Mouse (Mus musculus): ENCODE measurements around the gene Ykt6. TPM values are rescaled to one million over a fixed set of nuclear protein-coding genes. Genes with fewer than 3 reads are reported as not detected.
"Not testable (repeated sequence)": the region's sequence is repeated elsewhere in the genome, so short reads cannot be mapped to it uniquely, and the experiment has no call there.

The Ykt6 gene
- polyA plus RNA-seq, 1 experiment from 2014 or later = 39.1 TPM

DNA sequence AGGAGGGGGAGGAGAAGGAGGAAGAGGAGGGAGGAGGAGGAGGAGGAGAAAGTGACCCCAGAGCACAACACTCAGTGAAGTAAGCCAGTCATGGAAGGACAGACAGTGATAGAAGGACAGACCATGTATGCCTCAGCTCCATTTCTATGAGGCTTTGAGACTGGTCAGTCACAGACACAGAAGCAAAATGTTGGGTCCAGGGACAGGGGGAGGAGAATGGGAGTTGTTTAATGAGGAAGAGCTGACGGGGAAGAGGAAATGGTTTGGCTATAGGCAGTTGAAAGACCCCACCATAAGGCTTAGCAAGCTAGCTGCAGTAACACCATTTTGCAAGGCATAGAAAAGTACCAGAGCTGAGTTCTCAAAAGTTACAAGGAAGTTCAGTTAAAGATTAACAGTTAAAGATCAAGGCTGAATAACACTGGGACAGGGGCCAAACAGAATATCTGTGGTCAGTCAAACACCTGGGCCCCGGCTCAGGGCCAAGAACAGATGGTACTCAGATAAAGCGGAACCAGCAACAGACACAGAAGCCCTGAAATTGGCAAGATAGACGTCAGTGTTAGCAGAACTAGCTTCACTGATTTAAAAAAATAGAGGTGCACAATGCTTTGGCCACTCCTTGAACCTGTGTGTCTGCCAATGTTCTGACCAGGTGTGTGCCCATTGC is 50.0 kb downstream of the Ykt6 start:
- H3K4me3 ChIP-seq (ENCODE audit: low read depth, low read length); ATAC-seq (ENCODE audit: low read depth); H3K4me1 ChIP-seq (ENCODE audit: control insufficient read depth, insufficient read depth, low read length); H3K4me2 ChIP-seq (ENCODE audit: low read depth, low read length); H3K27me3 ChIP-seq (ENCODE audit: control insufficient read depth, insufficient read depth, low read length); H3K9ac ChIP-seq (replicated peaks; ENCODE audit: low read depth, low read length); H3K27ac ChIP-seq (ENCODE audit: low read depth, low read length); H3K36me3 ChIP-seq (ENCODE audit: control insufficient read depth, insufficient read depth, low read length); H3K9me3 ChIP-seq (ENCODE audit: control insufficient read depth, low read length): not testable (repeated sequence)
- 47% methylated on average over 1 of the region's 4 CpGs for WGBS

DNA sequence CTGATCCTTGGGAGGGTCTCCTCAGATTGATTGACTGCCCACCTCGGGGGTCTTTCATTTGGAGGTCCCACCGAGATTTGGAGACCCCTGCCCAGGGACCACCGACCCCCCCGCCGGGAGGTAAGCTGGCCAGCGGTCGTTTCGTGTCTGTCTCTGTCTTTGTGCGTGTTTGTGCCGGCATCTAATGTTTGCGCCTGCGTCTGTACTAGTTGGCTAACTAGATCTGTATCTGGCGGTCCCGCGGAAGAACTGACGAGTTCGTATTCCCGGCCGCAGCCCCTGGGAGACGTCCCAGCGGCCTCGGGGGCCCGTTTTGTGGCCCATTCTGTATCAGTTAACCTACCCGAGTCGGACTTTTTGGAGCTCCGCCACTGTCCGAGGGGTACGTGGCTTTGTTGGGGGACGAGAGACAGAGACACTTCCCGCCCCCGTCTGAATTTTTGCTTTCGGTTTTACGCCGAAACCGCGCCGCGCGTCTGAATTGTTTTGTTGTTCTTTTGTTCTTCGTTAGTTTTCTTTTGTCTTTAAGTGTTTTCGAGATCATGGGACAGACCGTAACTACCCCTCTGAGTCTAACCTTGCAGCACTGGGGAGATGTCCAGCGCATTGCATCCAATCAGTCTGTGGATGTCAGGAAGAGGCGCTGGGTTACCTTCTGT is 51.0 kb downstream of the Ykt6 start:
- H3K36me3 ChIP-seq (ENCODE audit: control insufficient read depth, insufficient read depth, low read length); H3K27ac ChIP-seq (ENCODE audit: low read depth, low read length); ATAC-seq (ENCODE audit: low read depth); H3K27me3 ChIP-seq (ENCODE audit: control insufficient read depth, insufficient read depth, low read length); H3K9me3 ChIP-seq (ENCODE audit: control insufficient read depth, low read length); H3K4me1 ChIP-seq (ENCODE audit: control insufficient read depth, insufficient read depth, low read length): not testable (repeated sequence)
- Histone ChIP-seq H3K9ac (replicated peaks; ENCODE audit: low read depth, low read length) (peak overlapping the region; percentile 34; the same call in 1 of the 2 replicates), H3K4me3 (ENCODE audit: low read depth, low read length) (peak overlapping the region; percentile 29), H3K4me2 (ENCODE audit: low read depth, low read length) (peak overlapping the region; percentile 46)
- WGBS = 6% methylated on average over 33 of the region's 44 CpGs

DNA sequence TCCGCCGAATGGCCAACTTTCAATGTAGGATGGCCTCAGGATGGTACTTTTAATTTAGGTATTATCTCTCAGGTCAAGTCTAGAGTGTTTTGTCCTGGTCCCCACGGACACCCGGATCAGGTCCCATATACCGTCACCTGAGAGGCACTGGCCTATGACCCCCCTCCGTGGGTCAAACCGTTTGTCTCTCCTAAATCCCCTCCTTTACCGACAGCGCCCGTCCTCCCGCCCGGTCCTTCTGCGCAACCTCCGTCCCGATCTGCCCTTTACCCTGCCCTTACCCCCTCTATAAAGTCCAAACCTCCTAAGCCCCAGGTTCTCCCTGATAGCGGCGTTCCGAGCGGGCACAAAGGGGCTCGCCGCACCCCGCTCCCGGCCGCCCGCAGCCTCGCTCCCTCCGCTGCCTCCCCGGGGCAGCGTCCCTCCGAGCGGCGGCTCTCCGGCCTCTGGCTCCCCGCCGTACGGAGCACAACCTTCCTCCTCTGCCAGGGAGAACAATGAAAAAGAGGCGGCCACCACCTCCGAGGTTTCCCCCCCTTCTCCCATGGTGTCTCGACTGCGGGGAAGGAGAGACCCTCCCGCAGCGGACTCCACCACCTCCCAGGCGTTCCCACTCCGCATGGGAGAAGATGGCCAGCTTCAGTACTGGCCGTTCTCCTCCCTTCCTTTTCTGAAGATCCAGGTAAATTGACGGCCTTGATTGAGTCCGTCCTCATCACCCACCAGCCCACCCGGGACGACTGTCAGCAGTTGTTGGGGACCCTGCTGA is 51.7 kb downstream of the Ykt6 start:
- 1% methylated on average over 19 of the region's 49 CpGs for WGBS
- peak overlapping the region; percentile 46 for H3K4me2 ChIP-seq (ENCODE audit: low read depth, low read length)
- H3K27me3 ChIP-seq (ENCODE audit: control insufficient read depth, insufficient read depth, low read length); H3K9me3 ChIP-seq (ENCODE audit: control insufficient read depth, low read length); H3K4me1 ChIP-seq (ENCODE audit: control insufficient read depth, insufficient read depth, low read length); H3K27ac ChIP-seq (ENCODE audit: low read depth, low read length); H3K36me3 ChIP-seq (ENCODE audit: control insufficient read depth, insufficient read depth, low read length): not testable (repeated sequence)
- H3K9ac ChIP-seq (replicated peaks; ENCODE audit: low read depth, low read length) = peak overlapping the region; percentile 34; the same call in 1 of the 2 replicates
- peak overlapping the region; percentile 29 for H3K4me3 ChIP-seq (ENCODE audit: low read depth, low read length)
- ATAC-seq (ENCODE audit: low read depth) = peak; percentile 72; the same call in 1 of the 2 replicates

DNA sequence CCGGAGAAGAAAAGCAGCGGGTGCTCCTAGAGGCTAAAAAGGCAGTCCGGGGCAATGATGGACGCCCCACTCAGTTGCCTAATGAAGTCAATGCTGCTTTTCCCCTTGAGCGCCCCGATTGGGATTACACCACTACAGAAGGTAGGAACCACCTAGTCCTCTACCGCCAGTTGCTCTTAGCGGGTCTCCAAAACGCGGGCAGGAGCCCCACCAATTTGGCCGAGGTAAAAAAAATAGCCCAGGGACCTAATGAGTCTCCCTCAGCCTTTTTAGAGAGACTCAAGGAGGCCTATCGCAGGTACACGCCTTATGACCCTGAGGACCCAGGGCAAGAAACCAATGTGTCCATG is 52.3 kb downstream of the Ykt6 start:
- H3K4me1 ChIP-seq (ENCODE audit: control insufficient read depth, insufficient read depth, low read length); H3K9me3 ChIP-seq (ENCODE audit: control insufficient read depth, low read length); H3K36me3 ChIP-seq (ENCODE audit: control insufficient read depth, insufficient read depth, low read length); H3K27me3 ChIP-seq (ENCODE audit: control insufficient read depth, insufficient read depth, low read length); H3K27ac ChIP-seq (ENCODE audit: low read depth, low read length); ATAC-seq (ENCODE audit: low read depth): not testable (repeated sequence)
- Histone ChIP-seq H3K4me3 (ENCODE audit: low read depth, low read length) (peak overlapping the region; percentile 16; the same call in 1 of the 2 replicates), H3K9ac (replicated peaks; ENCODE audit: low read depth, low read length) (0 out of 2 replicates have a peak overlapping the region, but pooled peaks have one; percentile 28), H3K4me2 (ENCODE audit: low read depth, low read length) (peak overlapping the region; percentile 38; the same call in 1 of the 2 replicates)
- WGBS = 22% methylated on average over 9 of the region's 13 CpGs

DNA sequence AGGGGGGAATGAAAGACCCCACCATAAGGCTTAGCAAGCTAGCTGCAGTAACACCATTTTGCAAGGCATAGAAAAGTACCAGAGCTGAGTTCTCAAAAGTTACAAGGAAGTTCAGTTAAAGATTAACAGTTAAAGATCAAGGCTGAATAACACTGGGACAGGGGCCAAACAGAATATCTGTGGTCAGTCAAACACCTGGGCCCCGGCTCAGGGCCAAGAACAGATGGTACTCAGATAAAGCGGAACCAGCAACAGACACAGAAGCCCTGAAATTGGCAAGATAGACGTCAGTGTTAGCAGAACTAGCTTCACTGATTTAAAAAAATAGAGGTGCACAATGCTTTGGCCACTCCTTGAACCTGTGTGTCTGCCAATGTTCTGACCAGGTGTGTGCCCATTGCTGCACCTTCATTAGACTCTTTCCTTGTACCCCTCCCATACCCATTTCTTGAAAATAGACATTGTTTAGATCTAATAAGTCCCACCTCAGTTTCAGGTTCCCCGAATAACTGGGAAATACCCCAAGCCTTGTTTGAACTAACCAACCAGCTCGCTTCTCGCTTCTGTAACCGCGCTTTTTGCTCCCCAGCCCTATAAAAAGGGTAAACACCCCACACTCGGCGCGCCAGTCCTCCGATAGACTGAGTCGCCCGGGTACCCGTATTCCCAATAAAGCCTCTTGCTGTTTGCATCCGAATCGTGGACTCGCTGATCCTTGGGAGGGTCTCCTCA is 55.4 kb downstream of the Ykt6 start:
- not testable (repeated sequence) for H3K4me1 ChIP-seq (ENCODE audit: control insufficient read depth, insufficient read depth, low read length); H3K4me3 ChIP-seq (ENCODE audit: low read depth, low read length)

DNA sequence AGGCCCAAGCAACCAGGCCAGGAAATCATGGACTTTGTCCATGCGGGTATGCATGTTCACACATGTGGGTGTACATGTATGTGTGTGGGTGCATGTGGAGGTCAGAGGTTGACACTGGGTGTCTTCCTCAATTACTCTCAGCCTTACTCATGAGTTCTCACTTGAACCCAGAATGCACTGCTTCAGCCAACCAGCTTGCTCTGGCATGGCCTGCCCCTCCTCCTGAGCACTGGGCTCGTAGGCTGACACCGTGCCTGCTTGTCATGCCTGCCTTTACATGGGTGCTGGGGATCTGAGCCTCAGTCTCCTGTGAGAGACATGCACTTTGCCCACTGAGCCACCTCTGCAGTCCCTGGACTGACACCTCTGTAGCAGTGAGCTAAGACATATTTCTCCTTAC is 56.4 kb downstream of the Ykt6 start:
- Histone ChIP-seq H3K9me3 (ENCODE audit: control insufficient read depth, low read length) (no peaks in the 10 kb centered on the region), H3K9ac (replicated peaks; ENCODE audit: low read depth, low read length) (no peak overlapping the region), H3K4me1 (ENCODE audit: control insufficient read depth, insufficient read depth, low read length) (no peaks in the 10 kb centered on the region), H3K36me3 (ENCODE audit: control insufficient read depth, insufficient read depth, low read length) (no peaks in the 10 kb centered on the region), H3K27ac (ENCODE audit: low read depth, low read length) (no peak overlapping the region), H3K27me3 (ENCODE audit: control insufficient read depth, insufficient read depth, low read length) (no peaks in the 10 kb centered on the region), H3K4me3 (ENCODE audit: low read depth, low read length) (no peak overlapping the region), H3K4me2 (ENCODE audit: low read depth, low read length) (no peak overlapping the region)
- 96% methylated on average over 3 of the region's 3 CpGs for WGBS
- no peak for ATAC-seq (ENCODE audit: low read depth)

More for the DNA sequence above, 55.4 kb downstream of the Ykt6 start:
- H3K9ac ChIP-seq (replicated peaks; ENCODE audit: low read depth, low read length); H3K9me3 ChIP-seq (ENCODE audit: control insufficient read depth, low read length); H3K27ac ChIP-seq (ENCODE audit: low read depth, low read length); H3K27me3 ChIP-seq (ENCODE audit: control insufficient read depth, insufficient read depth, low read length); ATAC-seq (ENCODE audit: low read depth); H3K36me3 ChIP-seq (ENCODE audit: control insufficient read depth, insufficient read depth, low read length); H3K4me2 ChIP-seq (ENCODE audit: low read depth, low read length): not testable (repeated sequence)
- WGBS = 90% methylated on average over 2 of the region's 18 CpGs

DNA sequence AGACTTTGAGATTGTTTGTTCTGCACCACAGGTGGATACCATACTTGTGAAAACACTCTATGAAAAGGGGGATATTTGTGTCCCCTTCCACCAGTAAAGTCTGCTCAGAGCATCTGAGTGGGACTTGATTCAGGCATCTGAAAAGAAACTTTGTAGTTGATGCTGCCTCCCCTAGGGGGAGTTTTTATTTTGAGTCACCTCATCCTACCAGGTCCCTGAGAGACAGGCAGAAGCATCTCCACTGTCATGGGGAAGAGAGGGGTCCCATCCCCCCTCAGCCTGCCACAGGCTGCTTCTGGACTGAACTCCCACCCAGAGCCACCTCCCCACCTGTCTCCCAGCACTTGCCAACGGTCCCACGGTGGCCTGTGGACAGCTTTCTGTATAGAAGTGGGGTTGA is 57.9 kb downstream of the Ykt6 start:
- no peaks in the 10 kb centered on the region for H3K27me3 ChIP-seq (ENCODE audit: control insufficient read depth, insufficient read depth, low read length)
- H3K9ac ChIP-seq (replicated peaks; ENCODE audit: low read depth, low read length) = no peak overlapping the region
- no peak overlapping the region for H3K4me2 ChIP-seq (ENCODE audit: low read depth, low read length)
- H3K9me3 ChIP-seq (ENCODE audit: control insufficient read depth, low read length) = no peaks in the 10 kb centered on the region
- no peak for ATAC-seq (ENCODE audit: low read depth)
- no peak overlapping the region for H3K4me3 ChIP-seq (ENCODE audit: low read depth, low read length)
- no peak overlapping the region for H3K27ac ChIP-seq (ENCODE audit: low read depth, low read length)
- no peaks in the 10 kb centered on the region for H3K36me3 ChIP-seq (ENCODE audit: control insufficient read depth, insufficient read depth, low read length)
- no peaks in the 10 kb centered on the region for H3K4me1 ChIP-seq (ENCODE audit: control insufficient read depth, insufficient read depth, low read length)
- 74% methylated on average over 2 of the region's 2 CpGs for WGBS

DNA sequence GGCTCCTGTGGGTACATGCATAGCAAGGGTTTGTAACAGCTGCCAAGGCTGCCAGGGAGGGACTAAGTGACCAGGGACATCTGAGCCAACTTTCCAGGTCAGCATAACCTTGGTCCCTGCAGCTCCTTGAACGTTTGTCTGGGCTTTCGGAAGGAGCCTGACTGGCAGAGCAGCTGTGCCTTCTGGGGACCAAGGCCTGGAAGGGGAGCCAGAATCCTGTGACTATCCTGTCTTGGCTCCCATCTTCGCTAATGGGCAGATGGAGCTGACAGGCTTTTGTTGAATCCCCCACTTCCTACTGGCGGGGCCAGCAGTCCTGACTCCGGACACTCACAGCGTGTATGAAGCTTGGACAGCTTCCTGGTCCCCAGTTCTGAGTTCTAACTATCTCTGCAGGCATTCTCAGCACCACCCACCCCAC is 59.5 kb downstream of the Ykt6 start:
- WGBS = 77% methylated on average over 6 of the region's 6 CpGs
- no peaks in the 10 kb centered on the region for H3K36me3 ChIP-seq (ENCODE audit: control insufficient read depth, insufficient read depth, low read length)
- no peak overlapping the region for H3K4me3 ChIP-seq (ENCODE audit: low read depth, low read length)
- H3K27me3 ChIP-seq (ENCODE audit: control insufficient read depth, insufficient read depth, low read length) = no peaks in the 10 kb centered on the region
- H3K4me2 ChIP-seq (ENCODE audit: low read depth, low read length) = no peak overlapping the region
- no peak overlapping the region for H3K27ac ChIP-seq (ENCODE audit: low read depth, low read length)
- H3K9me3 ChIP-seq (ENCODE audit: control insufficient read depth, low read length) = no peaks in the 10 kb centered on the region
- no peaks in the 10 kb centered on the region for H3K4me1 ChIP-seq (ENCODE audit: control insufficient read depth, insufficient read depth, low read length)
- H3K9ac ChIP-seq (replicated peaks; ENCODE audit: low read depth, low read length) = no peak overlapping the region
- ATAC-seq (ENCODE audit: low read depth) = no peak
